Mouse (Mus musculus) spleen, adult 2 months (tissue): Measurements from ENCODE around the gene Ptprg.

Source experiments
- CTCF ChIP-seq: fragments of 200-500 bp; IDR thresholded peaks from 2 replicates; pipeline ENCODE4 v1.5.1; 2011; ENCODE audit warnings: mild to moderate bottlenecking, inconsistent platforms; ENCODE audit not compliant: insufficient read depth, insufficient read length, insufficient replicate concordance; ENCODE audit errors: extremely low read depth
- POLR2A ChIP-seq: fragments of 200-500 bp; IDR thresholded peaks from 2 replicates; pipeline ENCODE4 v1.6.1; 2011; ENCODE audit warnings: low read depth, low read length, inconsistent platforms

DNA sequence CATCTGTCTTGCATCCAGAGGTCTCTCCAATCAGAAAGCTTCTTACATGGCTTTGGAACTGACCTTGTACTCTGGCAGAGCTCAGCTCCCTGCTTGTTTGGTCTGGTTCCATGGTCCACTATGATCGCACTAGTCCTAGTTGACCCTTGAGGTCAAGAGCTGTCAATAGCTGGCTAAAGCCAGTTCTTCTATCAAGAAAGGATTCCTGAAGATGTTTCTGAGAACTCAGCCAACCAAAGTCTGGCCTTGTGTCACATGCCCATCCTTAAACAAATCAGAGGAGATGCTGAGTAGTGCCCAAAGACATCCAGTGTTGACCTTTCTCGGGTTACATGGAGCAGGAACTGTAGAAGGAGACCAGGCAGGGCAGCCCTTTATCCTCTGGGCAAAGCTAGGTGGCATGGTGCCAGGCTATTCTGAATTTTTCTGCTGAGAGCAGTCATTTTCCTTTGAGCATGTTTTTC, 559.2 kb downstream of the Ptprg start:
- TF ChIP-seq CTCF (no peak), POLR2A (no peak)
